Mouse (Mus musculus) neural tube, postnatal 0 days (tissue): ENCODE results near the gene Cst10. TPM values are rescaled to one million over a fixed set of nuclear protein-coding genes. Genes with fewer than 3 reads are reported as not detected.

Experiments used
- polyA plus RNA-seq: library from polyadenylated mRNA; unstranded; fragments of >200 nt; fragmentation: Nextera tagmentation; extraction: Ambion mirVana; gene quantifications from 2 replicates; pipeline ENCODE4 v1.2.1, GENCODE M21; 2015

Gene Cst10
- not detected in 2 replicates for polyA plus RNA-seq

GRCm38 (mm10) chr2:149404757-149405156 lies at the start of gene Cst10:
Gene Cst10, plus strand, starts transcription at chr2:149405057.

